Mouse (Mus musculus): Measurements from ENCODE around the gene Cyb561.

- TF ChIP-seq CTCF (IDR thresholded peaks at IDR 0.05; ENCODE audit: borderline replicate concordance, insufficient read depth, low read depth, low read length) (no peak), POLR2A (IDR thresholded peaks at IDR 0.05; ENCODE audit: borderline replicate concordance, insufficient read depth, low read length) (no peak)
Measured at GRCm38 (mm10) chr11:105952911-105953386, at the start of gene Cyb561.

All from cerebellum, adult 2 months (tissue).